Mouse (Mus musculus) testis, adult 2 months (tissue): ENCODE data around the gene Gfi1b.

Experiments
- CTCF ChIP-seq: fragments of 200-500 bp; IDR thresholded peaks from 2 replicates; pipeline ENCODE4 v1.5.1; 2012; ENCODE audit warnings: low read depth, mild to moderate bottlenecking, inconsistent platforms, low read length, moderate library complexity; ENCODE audit not compliant: control insufficient read depth, insufficient read depth, insufficient replicate concordance
- POLR2A ChIP-seq: fragments of 200-500 bp; IDR thresholded peaks from 2 replicates; pipeline ENCODE4 v1.6.1; 2012; ENCODE audit warnings: low read depth, mild to moderate bottlenecking, inconsistent platforms, low read length, moderate library complexity; ENCODE audit not compliant: control insufficient read depth

GRCm38 (mm10) chr2:28633136-28633535 is 11.4 kb upstream of the Gfi1b start:
- TF ChIP-seq CTCF = no peak
- no peak for TF ChIP-seq POLR2A
